Mouse (Mus musculus) c-Kit-negative CD71-positive TER-119-positive erythroid progenitor cells, embryonic 14.5 days (primary cell): ENCODE results near the gene Gm2030.
"Not testable (repeated sequence)": the region's sequence is repeated elsewhere in the genome, so short reads cannot be mapped to it uniquely, and the experiment has no call there.

Experiments
- DNase-seq: peaks from one replicate; pipeline ENCODE4 v3.0.0-alpha.2; 2013; ENCODE audit warnings: low read depth, low spot score

The Gm2030 gene

DNA sequence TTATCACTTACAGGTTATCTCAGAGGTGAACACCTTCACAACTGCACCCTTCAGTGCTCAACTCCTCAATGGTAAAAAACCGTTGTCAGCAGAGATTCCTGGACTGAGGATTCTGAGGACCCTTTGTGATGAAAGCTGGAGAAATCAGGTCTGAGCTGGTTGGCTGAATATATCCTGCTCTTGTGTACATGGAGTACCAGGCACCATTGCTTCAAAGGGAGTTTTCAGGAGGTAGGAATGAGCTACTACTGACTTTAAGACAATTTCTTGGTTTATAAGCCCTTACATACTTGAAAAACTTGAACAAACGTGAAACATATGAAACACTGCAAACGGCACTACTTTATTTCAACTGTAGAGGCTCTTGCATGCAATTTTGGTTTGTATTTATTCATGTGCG lies at the start of gene Gm2030:
Gene Gm2030, minus strand, starts transcription at position 101 of the 400 bp plus-strand sequence.
- not testable (repeated sequence) for DNase-seq
